Mouse (Mus musculus): ENCODE measurements around the gene Abcb5. TPM values are rescaled to one million over a fixed set of nuclear protein-coding genes. Genes with fewer than 3 reads are reported as not detected.
"Not testable (repeated sequence)": the region's sequence is repeated elsewhere in the genome, so short reads cannot be mapped to it uniquely, and the experiment has no call there.

The Abcb5 gene
- polyA plus RNA-seq (2012; rRNA removed) = 31.0 and 56.9 TPM in 2 replicates

DNA sequence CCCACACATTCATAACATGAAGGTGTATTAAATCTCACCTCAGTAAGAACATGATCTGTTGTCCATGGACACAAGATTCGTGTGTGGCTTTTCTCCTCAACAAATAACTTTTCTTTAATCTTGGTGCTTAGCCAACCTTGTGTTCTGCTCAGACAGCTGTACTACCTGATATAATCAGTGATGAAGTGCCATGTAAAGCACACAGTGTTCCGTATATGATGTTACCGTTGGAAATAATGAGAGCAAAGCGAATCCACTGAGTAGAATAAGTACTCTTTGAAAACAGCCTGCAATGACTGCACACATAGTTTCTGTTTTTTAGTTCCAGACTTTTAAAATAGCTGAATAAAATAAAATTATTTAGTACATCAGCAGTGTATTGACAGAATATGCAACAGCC, at the start of gene Abcb5:
Gene Abcb5, minus strand, starts transcription at position 101 of the 400 bp plus-strand sequence.
- DNase-seq (ENCODE audit: low read depth) = no peak

- no peak for DNase-seq (ENCODE audit: low read depth)
These were observed 33.0 kb upstream of the Abcb5 start for GRCm38 (mm10) chr12:118999230-118999629.

DNA sequence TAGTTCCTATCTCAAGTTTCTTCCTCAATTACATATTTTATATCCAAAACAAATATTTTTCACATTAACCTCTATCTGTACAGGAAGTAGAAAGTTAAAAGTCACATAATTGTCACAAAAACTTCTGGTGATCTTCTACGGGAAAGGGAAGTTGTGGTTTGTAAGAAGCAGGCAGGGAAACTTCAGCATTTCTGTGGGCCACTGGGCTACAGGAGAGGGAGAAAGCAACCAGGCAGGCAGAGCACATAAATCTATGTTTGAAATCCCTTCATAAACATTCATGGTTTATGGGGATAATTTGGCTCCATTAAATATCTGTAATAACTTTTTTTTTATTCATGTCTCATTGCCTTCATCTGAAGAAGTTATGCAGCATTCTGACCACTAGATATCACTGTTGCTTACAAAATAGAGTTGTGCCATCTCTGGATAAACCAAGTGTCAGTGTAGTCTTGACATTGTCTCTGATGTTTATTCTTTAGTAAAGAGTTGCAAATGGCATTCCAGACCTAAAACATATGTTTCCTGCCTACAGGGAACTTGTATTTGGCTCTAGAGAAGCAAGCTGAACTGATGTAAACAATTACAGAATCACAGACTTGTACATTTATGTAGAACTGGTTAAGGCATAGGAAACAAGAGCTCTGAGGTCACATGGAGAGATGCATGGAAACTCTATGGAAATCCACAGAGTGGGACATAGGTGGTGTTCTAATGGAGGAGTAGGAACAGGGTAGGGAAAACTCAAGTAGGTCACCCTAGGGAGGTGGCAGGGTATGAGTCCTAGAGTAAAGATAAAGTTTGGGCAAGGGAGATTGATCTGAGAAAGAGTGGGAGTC, 28.3 kb upstream of the Abcb5 start:
- DNase-seq (ENCODE audit: low read depth) = no peak

GRCm38 (mm10) chr12:118984852-118985251, 18.6 kb upstream of the Abcb5 start:
- DNase-seq (ENCODE audit: low read depth) = no peak

- DNase-seq (ENCODE audit: low read depth) = no peak
These were observed 35.6 kb downstream of the Abcb5 start for GRCm38 (mm10) chr12:118930386-118931318.

DNA sequence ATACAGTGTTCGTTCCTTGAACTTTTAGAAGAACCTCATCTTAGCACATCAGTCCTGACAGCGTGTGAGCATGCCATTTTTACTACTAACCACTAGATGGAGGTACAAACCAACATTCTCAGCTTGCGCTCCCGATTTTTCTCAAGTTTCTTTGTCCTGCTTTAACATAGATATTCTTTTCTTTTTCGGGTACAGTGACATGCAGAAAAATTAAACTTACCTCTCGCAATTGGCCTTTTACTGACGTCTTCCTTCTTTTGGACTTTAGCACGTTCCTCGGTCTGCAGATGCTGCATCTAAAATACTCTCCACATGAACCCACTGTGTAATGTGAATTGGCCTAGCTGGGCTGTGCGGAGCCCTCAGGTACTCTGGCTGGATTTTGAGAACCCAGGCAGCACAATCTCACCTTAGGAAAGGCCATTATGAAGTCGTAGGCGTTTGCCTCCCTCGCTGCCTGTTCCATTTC, 39.4 kb downstream of the Abcb5 start:
- DNase-seq (ENCODE audit: low read depth) = no peak

DNA sequence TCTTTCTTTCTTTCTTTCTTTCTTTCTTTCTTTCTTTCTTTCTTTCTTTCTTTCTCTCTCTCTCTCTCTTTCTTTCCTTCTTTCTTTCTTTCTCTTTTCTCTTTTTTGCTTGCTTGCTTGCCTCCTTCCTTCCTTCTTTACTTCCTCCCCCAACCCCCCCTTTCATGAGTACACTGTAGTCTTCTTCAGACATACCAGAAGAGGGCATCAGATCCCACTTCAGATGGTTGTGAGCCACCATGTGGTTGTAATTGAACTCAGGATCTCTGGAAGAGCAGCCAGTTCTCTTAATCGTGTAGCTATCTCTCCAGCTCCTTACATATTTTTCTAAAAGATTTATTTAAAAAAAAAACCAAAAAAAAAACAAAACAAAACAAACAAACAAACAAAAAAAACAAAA, 42.3 kb downstream of the Abcb5 start:
- not testable (repeated sequence) for DNase-seq (ENCODE audit: low read depth)

DNA sequence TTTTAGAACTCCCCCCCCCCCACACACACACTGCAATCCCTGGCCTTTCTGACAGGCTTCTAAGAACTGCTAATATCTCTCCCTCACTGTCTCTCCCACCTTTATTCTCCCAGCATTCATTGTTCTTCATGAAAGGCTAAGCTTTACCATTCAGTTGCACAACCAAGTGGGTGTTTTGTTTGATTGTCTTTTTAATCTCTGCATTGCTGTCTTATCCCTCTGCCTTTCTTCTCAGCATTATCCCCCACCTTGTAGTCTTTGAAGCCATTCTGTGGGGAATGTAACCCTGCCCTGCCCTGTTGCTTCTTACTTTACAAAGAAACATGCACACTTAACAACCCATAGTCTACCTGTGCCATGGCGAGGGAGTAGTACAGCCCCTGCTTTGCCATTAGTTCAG, 48.5 kb downstream of the Abcb5 start:
- DNase-seq (ENCODE audit: low read depth) = no peak

DNA sequence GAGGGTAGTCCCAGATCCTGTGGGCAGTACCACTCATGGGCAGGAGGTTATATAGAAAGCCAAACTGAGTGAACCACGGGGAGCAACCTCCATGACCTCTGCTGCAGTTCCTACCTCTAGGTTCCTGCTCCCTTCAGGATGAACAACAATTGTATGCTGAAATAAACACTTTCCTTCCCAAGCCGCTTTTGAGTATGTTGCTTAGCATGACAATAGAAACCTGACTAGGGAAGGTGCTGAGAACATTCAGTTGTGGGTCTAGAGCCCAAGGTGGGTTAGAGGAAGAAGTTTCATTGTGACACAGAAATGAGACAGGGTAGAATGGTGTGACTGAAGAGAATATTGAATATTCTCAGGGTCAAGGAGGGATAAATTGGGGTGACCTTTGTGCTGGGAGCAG, 55.9 kb downstream of the Abcb5 start:
- no peak for DNase-seq (ENCODE audit: low read depth)

- DNase-seq (ENCODE audit: low read depth) = no peak
These were observed 64.0 kb downstream of the Abcb5 start for GRCm38 (mm10) chr12:118902249-118902648.

GRCm38 (mm10) chr12:118887964-118888363, 78.3 kb downstream of the Abcb5 start:
- DNase-seq (ENCODE audit: low read depth) = no peak

GRCm38 (mm10) chr12:118882790-118883189, 83.4 kb downstream of the Abcb5 start:
- no peak for DNase-seq (ENCODE audit: low read depth)

DNA sequence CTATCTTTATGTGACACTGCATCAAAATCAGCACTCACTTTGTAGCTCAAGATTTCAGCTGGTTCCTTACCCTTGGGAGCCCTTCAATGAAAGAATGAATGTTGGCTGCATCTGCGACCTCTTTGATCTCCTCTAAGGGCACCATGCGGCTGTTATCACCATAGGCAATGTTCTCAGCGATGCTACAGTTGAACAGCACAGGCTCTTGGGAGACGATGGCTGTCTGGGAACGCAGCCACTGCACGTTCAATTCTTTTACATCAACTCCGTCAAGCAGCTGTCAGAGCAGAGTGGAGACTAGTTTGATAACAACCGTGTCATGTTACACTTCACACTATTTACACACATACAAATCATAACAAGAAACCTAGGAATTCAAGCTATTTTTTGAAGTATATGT, 93.5 kb downstream of the Abcb5 start:
- no peak for DNase-seq (ENCODE audit: low read depth)

DNA sequence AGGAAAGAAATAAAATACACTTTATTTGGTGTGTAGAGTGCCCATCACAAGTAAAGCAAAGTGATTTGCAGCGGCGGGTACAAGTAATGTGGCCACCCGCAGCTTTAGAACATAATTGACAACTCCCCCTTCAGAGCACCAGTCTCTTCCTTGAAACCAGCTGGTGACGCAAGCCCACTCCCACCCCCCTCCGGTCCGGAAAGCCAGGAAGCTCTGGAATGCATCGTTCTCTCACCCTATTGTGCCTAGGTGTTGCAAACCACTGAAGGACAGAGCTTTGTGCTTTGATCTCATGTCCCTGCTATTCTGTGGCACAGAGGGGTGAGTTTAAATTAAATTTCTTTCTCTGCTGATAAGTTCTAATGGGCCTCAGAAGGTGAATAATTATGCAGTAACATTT, 110.1 kb downstream of the Abcb5 start:
- DNase-seq (ENCODE audit: low read depth) = no peak

- no peak for DNase-seq (ENCODE audit: low read depth)
These were observed 111.3 kb downstream of the Abcb5 start for GRCm38 (mm10) chr12:118854831-118855453.

GRCm38 (mm10) chr12:118854401-118854800, 111.8 kb downstream of the Abcb5 start:
- no peak for DNase-seq (ENCODE audit: low read depth)

DNA sequence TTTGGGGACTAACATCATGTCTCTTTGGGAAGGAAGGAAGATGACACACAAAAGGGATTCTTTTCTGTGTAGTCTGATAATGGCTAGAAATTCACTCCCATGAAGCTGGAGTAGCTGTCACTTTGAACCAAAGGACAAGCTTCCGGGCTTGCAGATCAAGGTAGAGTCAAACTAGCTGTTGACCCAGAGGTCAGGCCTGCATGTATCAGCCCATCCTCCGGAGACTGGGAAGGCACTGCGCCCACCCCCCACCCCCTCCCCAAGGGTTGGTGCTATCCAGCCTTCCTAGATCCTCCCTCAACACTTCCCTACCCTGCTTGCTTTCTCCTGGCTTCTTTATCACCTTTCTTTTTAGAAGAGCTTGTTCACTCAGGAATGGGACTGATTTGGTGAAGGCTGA, 112.9 kb downstream of the Abcb5 start:
- DNase-seq (ENCODE audit: low read depth) = no peak

DNA sequence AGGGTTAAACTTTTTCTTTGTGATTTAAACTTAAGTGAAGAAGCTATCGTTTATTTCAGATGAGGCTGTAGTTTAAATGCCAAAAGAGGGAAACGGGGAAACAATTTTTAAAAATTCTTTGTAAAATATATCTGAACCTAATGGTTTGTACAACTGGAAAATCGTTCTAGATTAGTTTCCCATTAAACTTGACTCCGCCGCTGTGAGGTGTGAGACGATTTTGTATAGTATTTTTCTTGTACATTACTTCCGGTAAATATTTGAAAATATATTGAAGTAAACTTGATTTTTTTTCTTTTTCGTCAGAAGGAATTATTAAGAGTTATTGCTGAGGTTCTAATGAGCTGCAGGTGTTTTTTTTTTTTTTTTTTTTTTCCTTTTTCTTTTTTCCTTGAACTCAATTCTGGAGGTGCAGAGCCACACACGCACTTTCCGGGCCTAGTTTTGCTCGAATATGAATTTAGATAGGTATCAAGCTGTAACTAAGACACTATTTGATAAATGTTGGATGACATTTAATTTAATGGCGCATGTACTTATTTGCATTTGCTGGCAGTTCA, 115.3 kb downstream of the Abcb5 start:
- DNase-seq (ENCODE audit: low read depth) = no peak

DNA sequence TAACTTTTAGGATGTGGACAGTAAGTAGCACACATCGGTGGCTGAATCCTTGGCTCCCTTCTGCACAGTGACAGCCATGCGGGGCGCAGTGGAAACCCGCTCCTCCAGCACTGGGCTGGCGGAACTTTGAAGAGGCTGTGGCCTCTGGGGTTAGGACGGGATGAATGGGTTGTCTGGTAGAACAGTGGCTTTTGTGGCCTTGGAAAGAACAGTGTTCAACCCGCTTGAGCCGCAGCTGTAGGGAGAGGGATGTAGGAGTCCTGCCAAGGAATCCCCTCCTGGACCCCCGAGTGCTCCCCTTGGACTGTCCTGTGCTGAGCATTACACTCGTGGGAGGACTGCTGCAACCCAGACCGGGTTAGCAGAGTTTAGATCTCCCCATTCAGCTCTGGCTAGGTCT, 116.2 kb downstream of the Abcb5 start:
- no peak for DNase-seq (ENCODE audit: low read depth)

GRCm38 (mm10) chr12:118849203-118849861, 116.9 kb downstream of the Abcb5 start:
- no peak for DNase-seq (ENCODE audit: low read depth)

- DNase-seq (ENCODE audit: low read depth) = no peak
These were observed 117.6 kb downstream of the Abcb5 start for GRCm38 (mm10) chr12:118848496-118849202.

All from gonadal fat pad, adult 2 months (tissue).